Comparison of ENCODE assay signal across 8 mouse cellular contexts in the genomic region with DNA sequence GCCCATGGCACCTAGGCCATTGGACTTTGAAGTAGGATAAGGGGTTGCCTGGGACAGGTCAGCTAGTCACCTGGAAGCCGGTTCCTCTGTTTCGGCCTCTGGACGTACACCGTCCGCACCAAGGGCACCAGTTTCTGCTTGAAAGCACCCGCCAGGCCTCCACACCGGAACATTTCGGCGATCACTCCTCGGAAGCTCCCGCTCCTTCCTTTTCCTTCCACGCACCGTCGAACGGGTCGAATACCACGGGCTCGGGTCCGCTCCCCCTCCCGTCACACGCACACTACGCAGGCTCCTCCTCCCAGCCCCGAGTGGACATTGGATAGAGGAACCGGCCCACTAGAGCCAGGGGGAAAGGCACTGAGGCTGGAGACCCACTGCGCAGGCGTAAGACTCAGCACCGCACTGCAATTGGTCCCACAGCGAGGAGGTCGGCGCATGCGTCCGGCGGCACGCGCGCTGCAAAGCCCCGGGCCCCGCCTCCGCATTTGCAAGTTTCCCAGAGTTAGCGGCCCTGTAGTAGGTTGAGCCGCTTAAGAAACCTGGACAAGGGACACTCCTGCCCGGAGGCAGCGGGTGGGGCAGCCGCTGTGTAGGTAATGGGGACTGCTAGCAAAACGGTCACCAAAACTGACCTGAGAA. TPM values are rescaled to one million over a fixed set of nuclear protein-coding genes. Genes with fewer than 3 reads are reported as not detected.
A peak's percentile ranks its signal among the peaks of the same experiment; 100 is the strongest.
DNase-seq lines count a peak whose midpoint lies in the region; ATAC-seq lines count a peak whose summit lies in the region.

TSS of gene Aifm1 (minus strand) at position 398 of the 642 bp plus-strand sequence.

- H3K9ac ChIP-seq in intestine, embryonic 14.5 days (ENCODE audit: low read length), result peak within 1 kb of the TSS; percentile 52

- H3K4me1 ChIP-seq in intestine, embryonic 14.5 days (replicated peaks; ENCODE audit: control insufficient read depth, insufficient read depth, low read length), result no peaks in the 10 kb centered on the region; the same call in 1 of the 2 replicates

- ATAC-seq in intestine, embryonic 14.5 days (replicated peaks; ENCODE audit: low FRiP score, low TSS enrichment, low read depth), result peak; percentile 98

- WGBS in intestine, embryonic 14.5 days, result 10% methylated on average over 39 of the region's 45 CpGs

- intact Hi-C loops in left cerebral cortex, postnatal 14 days (cut with DNase I), result no loop called here

- peak within 1 kb of the TSS; percentile 11; the same call in 1 of the 2 replicates for H3K27ac ChIP-seq in intestine, embryonic 14.5 days (ENCODE audit: low read depth)

- no peaks in the 10 kb centered on the region for H3K27me3 ChIP-seq in intestine, embryonic 14.5 days (replicated peaks; ENCODE audit: control insufficient read depth, insufficient read depth, low read length)

- DNase-seq in adrenal gland, adult 18-20 months (ENCODE audit: low spot score in 2 of 2), result peak; percentile 80 to 81
- peak; percentile 94 for DNase-seq in embryo, embryonic 11 days
- peak; percentile 95 for DNase-seq in gastrocnemius, postnatal 25 days
- DNase-seq in intestine, embryonic 14.5 days (ENCODE audit: low spot score), result peak; percentile 79
- DNase-seq in left cerebral cortex, postnatal 14 days (ENCODE audit: low spot score in 2 of 2), result peak; percentile 89 to 91
- DNase-seq in mesoderm, embryonic 11.5 days (ENCODE audit: low read depth, low spot score), result peak; percentile 93
- peak; percentile 85 to 90 for DNase-seq in right cerebral cortex, postnatal 36 days (ENCODE audit: low spot score in 2 of 2)
- peak; percentile 91 for DNase-seq in yolk sac, embryonic 10.5 days (ENCODE audit: low spot score)

- no peaks in the 10 kb centered on the region for H3K36me3 ChIP-seq in intestine, embryonic 14.5 days (ENCODE audit: control insufficient read depth, insufficient read depth, low read length)

- no peaks in the 10 kb centered on the region for H3K9me3 ChIP-seq in intestine, embryonic 14.5 days (ENCODE audit: control insufficient read depth, low read length)

- peak within 1 kb of the TSS; percentile 56 for H3K4me2 ChIP-seq in intestine, embryonic 14.5 days (ENCODE audit: low read length)

- peak within 1 kb of the TSS; percentile 52 for H3K4me3 ChIP-seq in intestine, embryonic 14.5 days (ENCODE audit: low read depth, low read length)

RNA-seq across cellular contexts. Expression of gene Aifm1, which starts in this region (rescaled TPM):
- total RNA-seq in adrenal gland, adult 18-20 months (2021), result 100 to 1,000 TPM; 142 to 233 TPM
- total RNA-seq in gastrocnemius, postnatal 25 days (2021), result 10 to 100 TPM; 44.3 to 49.7 TPM
- polyA plus RNA-seq in intestine, embryonic 14.5 days (2014; fragmentation: Nextera tagmentation; extraction: Ambion mirVana), result 70.9 and 76.1 TPM in 2 replicates
- total RNA-seq in left cerebral cortex, postnatal 14 days (2021), result 10 to 100 TPM; 28.8 to 31.8 TPM

Comparison
In these comparisons a context has a peak if more than half of its experiments do, and no peak if none do; other contexts are left out.
1. Peak in every context shown above with its lines: DNase-seq, ATAC-seq, H3K4me3 ChIP-seq and H3K27ac ChIP-seq.